Mouse (Mus musculus) heart, embryonic 12.5 days (tissue): ENCODE measurements around the gene Rnf186. TPM values are rescaled to one million over a fixed set of nuclear protein-coding genes. Genes with fewer than 3 reads are reported as not detected.

Source experiments
- ATAC-seq: fragments of 200-750 bp; cut with Nextera tagmentation; 2 replicates; pipeline ENCODE4 v1.8.0; 2017; ENCODE audit warnings: moderate TSS enrichment, moderate library complexity; ENCODE audit not compliant: insufficient number of reproducible peaks, low FRiP score
- H3K27ac ChIP-seq: fragments of 300-500 bp; sonication (generic); 2 replicates; pipeline ENCODE4 v1.5.1; 2016; ENCODE audit warnings: mild to moderate bottlenecking, moderate library complexity; ENCODE audit not compliant: poor library complexity, severe bottlenecking
- H3K27me3 ChIP-seq: fragments of 300-500 bp; sonication (generic); replicated peaks from 2 replicates; pipeline ENCODE4 v1.6.1; 2016; ENCODE audit warnings: mild to moderate bottlenecking, moderate library complexity
- H3K36me3 ChIP-seq: fragments of 300-500 bp; sonication (generic); 2 replicates; pipeline ENCODE4 v1.6.1; 2016; ENCODE audit warnings: mild to moderate bottlenecking, moderate library complexity
- H3K4me1 ChIP-seq: fragments of 300-500 bp; sonication (generic); replicated peaks from 2 replicates; pipeline ENCODE4 v1.6.1; 2016; ENCODE audit warnings: mild to moderate bottlenecking
- H3K4me2 ChIP-seq: fragments of 300-500 bp; sonication (generic); 2 replicates; pipeline ENCODE4 v1.6.1; 2016; ENCODE audit warnings: mild to moderate bottlenecking, moderate library complexity
- H3K4me3 ChIP-seq: fragments of 300-500 bp; sonication (generic); 2 replicates; pipeline ENCODE4 v1.5.1; 2016; ENCODE audit warnings: mild to moderate bottlenecking
- H3K9ac ChIP-seq: fragments of 300-500 bp; sonication (generic); 2 replicates; pipeline ENCODE4 v1.6.1; 2016; ENCODE audit warnings: mild to moderate bottlenecking, moderate library complexity
- H3K9me3 ChIP-seq: fragments of 300-500 bp; sonication (generic); replicated peaks from 2 replicates; pipeline ENCODE4 v1.6.1; 2016; ENCODE audit warnings: mild to moderate bottlenecking, moderate library complexity
- WGBS: fragments of 180-500 bp; shearing (Covaris S2); methylation state at CpG from one replicate; pipeline ENCODE4 v1.1.7; 2016; 5-methylcytosine and 5-hydroxymethylcytosine counted together
- polyA plus RNA-seq: library from polyadenylated mRNA; unstranded; fragments of >200 nt; fragmentation: Nextera tagmentation; extraction: Ambion mirVana; gene quantifications from 2 replicates; pipeline ENCODE4 v1.2.1, GENCODE M21; 2016

Rnf186 gene
- polyA plus RNA-seq, 1 experiment from 2014 or later, result not detected

GRCm38 (mm10) chr4:139011201-139011702 lies 44.3 kb downstream of the Rnf186 start:
- 91% methylated on average over 13 of the region's 13 CpGs for WGBS
- ATAC-seq, result no peak
- Histone ChIP-seq H3K9me3 (peaks cover 3% of the 10 kb centered on the region; the same call in 1 of the 2 replicates), H3K4me3 (no peak overlapping the region), H3K27ac (no peak overlapping the region), H3K27me3 (no peaks in the 10 kb centered on the region; the same call in 1 of the 2 replicates), H3K4me1 (no peaks in the 10 kb centered on the region), H3K9ac (no peak overlapping the region), H3K36me3 (peaks cover 4% of the 10 kb centered on the region; the same call in 1 of the 2 replicates), H3K4me2 (no peak overlapping the region)

- H3K4me3 ChIP-seq, result no peak overlapping the region
- peaks cover 3% of the 10 kb centered on the region; the same call in 1 of the 2 replicates for H3K9me3 ChIP-seq
- WGBS, result 73% methylated on average over 11 of the region's 11 CpGs
Observed at GRCm38 (mm10) chr4:139013281-139013680, 46.4 kb downstream of the Rnf186 start.

GRCm38 (mm10) chr4:139014793-139015192 lies 47.9 kb downstream of the Rnf186 start:
- no peaks in the 10 kb centered on the region for H3K27me3 ChIP-seq
- peaks cover 5% of the 10 kb centered on the region for H3K4me1 ChIP-seq
- no peak overlapping the region for H3K4me2 ChIP-seq
- no peak overlapping the region for H3K27ac ChIP-seq
- H3K9me3 ChIP-seq, result peaks cover 3% of the 10 kb centered on the region; the same call in 1 of the 2 replicates
- no peak overlapping the region for H3K9ac ChIP-seq
- no peak overlapping the region for H3K4me3 ChIP-seq
- 77% methylated on average over 6 of the region's 6 CpGs for WGBS
- no peak for ATAC-seq
- H3K36me3 ChIP-seq, result peaks cover 4% of the 10 kb centered on the region; the same call in 1 of the 2 replicates

More at GRCm38 (mm10) chr4:139013281-139013680, 46.4 kb downstream of the Rnf186 start:
- Histone ChIP-seq H3K36me3 (peaks cover 4% of the 10 kb centered on the region; the same call in 1 of the 2 replicates), H3K4me1 (no peaks in the 10 kb centered on the region; the same call in 1 of the 2 replicates), H3K27ac (no peak overlapping the region), H3K9ac (no peak overlapping the region), H3K4me2 (no peak overlapping the region), H3K27me3 (no peaks in the 10 kb centered on the region)
- no peak for ATAC-seq

Other genes starting within 250 kb of the Rnf186 start
- gene Pla2g2c, start 242.3 kb upstream of the Rnf186 start, polyA plus RNA-seq, result 0.15 and 0.41 TPM in 2 replicates
- gene Ubxn10, start 229.9 kb upstream of the Rnf186 start, polyA plus RNA-seq, result 0.95 and 1.3 TPM in 2 replicates
- not detected in 2 replicates for gene Pla2g2f, start 209.5 kb upstream of the Rnf186 start, polyA plus RNA-seq
- not detected in 2 replicates for gene Pla2g2d, start 191.4 kb upstream of the Rnf186 start, polyA plus RNA-seq
- 2.5 and 2.6 TPM in 2 replicates for gene Pla2g5, start 103.6 kb upstream of the Rnf186 start, polyA plus RNA-seq
- gene Gm13030, start 93.1 kb upstream of the Rnf186 start, polyA plus RNA-seq, result not detected in 2 replicates
- not detected in 2 replicates for gene Pla2g2e, start 89.2 kb upstream of the Rnf186 start, polyA plus RNA-seq
- 3.6 and 3.8 TPM in 2 replicates for gene Otud3, start 53.2 kb upstream of the Rnf186 start, polyA plus RNA-seq
- 5.4 and 5.5 TPM in 2 replicates for gene Tmco4, start 5.8 kb downstream of the Rnf186 start, polyA plus RNA-seq
- gene Htr6, start 108.5 kb downstream of the Rnf186 start, polyA plus RNA-seq, result not detected in 2 replicates
- gene Nbl1, start 125.9 kb downstream of the Rnf186 start, polyA plus RNA-seq, result 10.1 and 10.6 TPM in 2 replicates
- 682 and 719 TPM in 2 replicates for gene Minos1, start 164.0 kb downstream of the Rnf186 start, polyA plus RNA-seq
- 395 and 402 TPM in 2 replicates for gene Capzb, start 225.8 kb downstream of the Rnf186 start, polyA plus RNA-seq